Mouse (Mus musculus): ENCODE measurements around the gene Bricd5. TPM values are rescaled to one million over a fixed set of nuclear protein-coding genes. Genes with fewer than 3 reads are reported as not detected.

Bricd5 gene
- not detected for polyA plus RNA-seq (2014; fragmentation: Illumina TruSeq; extraction: RNeasy Lipid Tissue Mini Kit (QIAGEN cat#74804); ENCODE audit: low replicate concordance)

GRCm38 (mm10) chr17:24473612-24474275 is at the start of gene Bricd5:
Bricd5 (plus strand) TSS chr17:24473884.

DNA sequence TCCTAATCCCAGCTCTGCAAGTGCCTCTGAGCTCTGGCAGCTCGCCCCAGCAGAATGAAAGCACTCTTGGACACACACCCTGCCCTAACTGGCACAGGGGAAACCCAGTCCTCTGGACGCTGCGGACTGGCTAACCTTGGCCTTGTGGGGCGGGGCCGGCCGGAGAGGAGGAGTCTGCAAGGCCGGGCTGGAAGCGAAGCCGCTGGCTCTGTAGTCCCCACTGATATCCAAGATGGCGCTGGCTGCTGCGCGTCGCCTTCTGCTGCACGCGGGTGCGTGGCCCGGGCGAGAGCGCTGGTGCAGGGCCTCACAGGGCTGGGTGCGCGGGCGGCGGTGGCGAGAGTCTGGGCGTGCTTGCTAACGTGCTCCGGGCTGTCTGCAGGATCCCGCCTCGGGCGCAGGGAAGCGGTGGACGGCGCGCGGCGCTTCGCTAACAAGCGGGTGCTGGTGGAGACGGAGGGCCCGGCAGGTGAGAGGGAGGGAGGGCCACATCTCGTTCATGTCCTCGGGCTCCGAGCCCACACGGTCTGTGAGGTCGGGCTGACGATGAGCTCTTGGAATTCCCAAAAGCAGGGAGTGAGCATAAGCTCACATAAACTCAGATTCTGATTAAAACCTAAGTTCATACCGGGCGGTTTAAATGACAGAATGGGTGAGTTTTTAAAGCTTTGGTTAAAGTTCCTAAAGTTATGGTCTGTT is 47.1 kb upstream of the Bricd5 start, which contains the start of gene Eci1:
Gene Eci1 (plus strand): TSS at position 171 of the 699 bp plus-strand sequence.

DNA sequence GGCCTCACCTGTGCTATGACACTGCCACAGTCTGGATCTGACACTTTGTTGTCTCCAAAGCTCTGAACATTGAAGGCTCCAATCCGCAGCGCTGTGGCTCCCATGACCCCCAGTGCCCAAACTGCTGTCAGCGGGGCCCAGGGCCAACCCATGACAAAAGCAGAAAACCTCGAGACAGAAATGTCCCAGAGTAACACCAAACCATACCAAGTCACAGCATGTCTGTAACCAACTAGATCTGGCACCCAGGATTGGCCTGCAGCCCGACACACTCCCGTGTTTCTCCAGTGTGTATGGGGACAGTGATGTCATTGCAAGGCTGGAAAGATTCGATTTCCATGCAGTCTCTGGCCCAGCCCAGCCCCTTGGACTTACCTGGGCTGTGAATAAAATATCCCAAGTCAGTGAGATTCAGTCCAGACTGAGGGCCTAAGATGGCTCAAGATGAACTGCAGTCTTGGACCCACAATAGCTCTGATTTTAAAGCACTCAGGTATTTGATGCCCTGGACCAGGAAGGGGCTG is 31.0 kb upstream of the Bricd5 start, which contains the start of gene Dnase1l2:
Gene Dnase1l2 (minus strand): TSS at position 474 of the 524 bp plus-strand sequence.

GRCm38 (mm10) chr17:24469910-24470602 is 3.6 kb upstream of the Bricd5 start, which contains the start of the genes E4f1 and Pgp:
E4f1 (minus strand) TSS chr17:24470313.
Pgp (plus strand) TSS chr17:24470392.

GRCm38 (mm10) chr17:24478663-24479380 is 5.1 kb downstream of the Bricd5 start, which contains the start of gene Mlst8:
Mlst8 (minus strand) TSS chr17:24479078.

DNA sequence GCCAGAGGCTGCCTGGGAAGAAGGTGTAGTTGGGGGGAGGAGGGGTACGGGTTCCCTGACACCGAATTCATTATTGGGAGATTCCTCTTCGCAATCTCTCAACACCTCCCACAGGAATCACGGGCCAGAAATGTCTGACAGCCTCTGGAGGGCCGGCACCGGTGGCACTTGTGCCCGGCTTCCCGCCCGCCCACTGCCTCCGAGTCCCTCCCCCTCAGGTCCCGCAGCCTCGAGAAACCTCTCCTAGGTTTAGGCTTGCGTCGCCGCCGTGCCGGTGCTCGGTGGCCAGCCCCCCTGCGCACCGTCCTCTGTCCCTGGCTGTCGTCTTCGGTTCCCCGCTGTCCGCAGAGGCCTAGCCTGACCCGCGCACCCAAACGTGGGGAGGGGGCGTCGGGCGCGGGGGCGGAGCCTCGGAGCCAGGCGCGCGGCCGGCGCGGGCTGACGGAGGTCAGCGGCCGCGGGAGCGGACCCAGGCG is 14.5 kb downstream of the Bricd5 start, which contains the start of gene Caskin1:
Gene Caskin1 (plus strand): TSS at position 416 of the 476 bp plus-strand sequence.

Other genes starting within 250 kb of the Bricd5 start
- gene Ccnf, start 222.4 kb upstream of the Bricd5 start, polyA plus RNA-seq (2014; fragmentation: Illumina TruSeq; extraction: RNeasy Lipid Tissue Mini Kit (QIAGEN cat#74804); ENCODE audit: low replicate concordance), result 1.9 TPM
- gene Abca17, start 122.8 kb upstream of the Bricd5 start, polyA plus RNA-seq (2014; fragmentation: Illumina TruSeq; extraction: RNeasy Lipid Tissue Mini Kit (QIAGEN cat#74804); ENCODE audit: low replicate concordance), result not detected
- 1.4 TPM for gene Abca3, start 121.9 kb upstream of the Bricd5 start, polyA plus RNA-seq (2014; fragmentation: Illumina TruSeq; extraction: RNeasy Lipid Tissue Mini Kit (QIAGEN cat#74804); ENCODE audit: low replicate concordance)
- 70.5 TPM for gene Rnps1, start 59.3 kb upstream of the Bricd5 start, polyA plus RNA-seq (2014; fragmentation: Illumina TruSeq; extraction: RNeasy Lipid Tissue Mini Kit (QIAGEN cat#74804); ENCODE audit: low replicate concordance)
- gene Eci1, start 47.2 kb upstream of the Bricd5 start, polyA plus RNA-seq (2014; fragmentation: Illumina TruSeq; extraction: RNeasy Lipid Tissue Mini Kit (QIAGEN cat#74804); ENCODE audit: low replicate concordance), result 15.5 TPM
- gene Dnase1l2, start 30.8 kb upstream of the Bricd5 start, polyA plus RNA-seq (2014; fragmentation: Illumina TruSeq; extraction: RNeasy Lipid Tissue Mini Kit (QIAGEN cat#74804); ENCODE audit: low replicate concordance), result not detected
- 0.67 TPM for gene E4f1, start 3.6 kb upstream of the Bricd5 start, polyA plus RNA-seq (2014; fragmentation: Illumina TruSeq; extraction: RNeasy Lipid Tissue Mini Kit (QIAGEN cat#74804); ENCODE audit: low replicate concordance)
- gene Pgp, start 3.5 kb upstream of the Bricd5 start, polyA plus RNA-seq (2014; fragmentation: Illumina TruSeq; extraction: RNeasy Lipid Tissue Mini Kit (QIAGEN cat#74804); ENCODE audit: low replicate concordance), result 39.1 TPM
- 3.2 TPM for gene Mlst8, start 5.2 kb downstream of the Bricd5 start, polyA plus RNA-seq (2014; fragmentation: Illumina TruSeq; extraction: RNeasy Lipid Tissue Mini Kit (QIAGEN cat#74804); ENCODE audit: low replicate concordance)
- gene Caskin1, start 14.7 kb downstream of the Bricd5 start, polyA plus RNA-seq (2014; fragmentation: Illumina TruSeq; extraction: RNeasy Lipid Tissue Mini Kit (QIAGEN cat#74804); ENCODE audit: low replicate concordance), result not detected
- 3.7 TPM for gene Traf7, start 54.1 kb downstream of the Bricd5 start, polyA plus RNA-seq (2014; fragmentation: Illumina TruSeq; extraction: RNeasy Lipid Tissue Mini Kit (QIAGEN cat#74804); ENCODE audit: low replicate concordance)
- not detected for gene Rab26, start 60.3 kb downstream of the Bricd5 start, polyA plus RNA-seq (2014; fragmentation: Illumina TruSeq; extraction: RNeasy Lipid Tissue Mini Kit (QIAGEN cat#74804); ENCODE audit: low replicate concordance)
- gene Pkd1, start 76.0 kb downstream of the Bricd5 start, polyA plus RNA-seq (2014; fragmentation: Illumina TruSeq; extraction: RNeasy Lipid Tissue Mini Kit (QIAGEN cat#74804); ENCODE audit: low replicate concordance), result 0.93 TPM
- gene Tsc2, start 158.7 kb downstream of the Bricd5 start, polyA plus RNA-seq (2014; fragmentation: Illumina TruSeq; extraction: RNeasy Lipid Tissue Mini Kit (QIAGEN cat#74804); ENCODE audit: low replicate concordance), result 3.3 TPM
- not detected for gene Nthl1, start 158.8 kb downstream of the Bricd5 start, polyA plus RNA-seq (2014; fragmentation: Illumina TruSeq; extraction: RNeasy Lipid Tissue Mini Kit (QIAGEN cat#74804); ENCODE audit: low replicate concordance)
- 3.3 TPM for gene Slc9a3r2, start 176.4 kb downstream of the Bricd5 start, polyA plus RNA-seq (2014; fragmentation: Illumina TruSeq; extraction: RNeasy Lipid Tissue Mini Kit (QIAGEN cat#74804); ENCODE audit: low replicate concordance)
- gene Npw, start 184.6 kb downstream of the Bricd5 start, polyA plus RNA-seq (2014; fragmentation: Illumina TruSeq; extraction: RNeasy Lipid Tissue Mini Kit (QIAGEN cat#74804); ENCODE audit: low replicate concordance), result not detected
- 1.8 TPM for gene Zfp598, start 195.8 kb downstream of the Bricd5 start, polyA plus RNA-seq (2014; fragmentation: Illumina TruSeq; extraction: RNeasy Lipid Tissue Mini Kit (QIAGEN cat#74804); ENCODE audit: low replicate concordance)
- 0.37 TPM for gene Syngr3, start 216.1 kb downstream of the Bricd5 start, polyA plus RNA-seq (2014; fragmentation: Illumina TruSeq; extraction: RNeasy Lipid Tissue Mini Kit (QIAGEN cat#74804); ENCODE audit: low replicate concordance)
- 6.1 TPM for gene Gfer, start 222.3 kb downstream of the Bricd5 start, polyA plus RNA-seq (2014; fragmentation: Illumina TruSeq; extraction: RNeasy Lipid Tissue Mini Kit (QIAGEN cat#74804); ENCODE audit: low replicate concordance)
- gene Noxo1, start 222.3 kb downstream of the Bricd5 start, polyA plus RNA-seq (2014; fragmentation: Illumina TruSeq; extraction: RNeasy Lipid Tissue Mini Kit (QIAGEN cat#74804); ENCODE audit: low replicate concordance), result 3.7 TPM
- gene Tbl3, start 233.8 kb downstream of the Bricd5 start, polyA plus RNA-seq (2014; fragmentation: Illumina TruSeq; extraction: RNeasy Lipid Tissue Mini Kit (QIAGEN cat#74804); ENCODE audit: low replicate concordance), result not detected
- not detected for gene Rnf151, start 244.2 kb downstream of the Bricd5 start, polyA plus RNA-seq (2014; fragmentation: Illumina TruSeq; extraction: RNeasy Lipid Tissue Mini Kit (QIAGEN cat#74804); ENCODE audit: low replicate concordance)
- 275 TPM for gene Rps2, start 244.2 kb downstream of the Bricd5 start, polyA plus RNA-seq (2014; fragmentation: Illumina TruSeq; extraction: RNeasy Lipid Tissue Mini Kit (QIAGEN cat#74804); ENCODE audit: low replicate concordance)

Data from small intestine, adult 10 weeks (tissue).